Mouse (Mus musculus): Measurements from ENCODE around the gene Adam1b. TPM values are rescaled to one million over a fixed set of nuclear protein-coding genes. Genes with fewer than 3 reads are reported as not detected.

The Adam1b gene
- polyA plus RNA-seq (2014; fragmentation: Illumina TruSeq; extraction: RNeasy Lipid Tissue Mini Kit (QIAGEN cat#74804); ENCODE audit: low read depth, low replicate concordance), result 70.9 TPM

GRCm38 (mm10) chr5:121503231-121503630, at the start of gene Adam1b:
Gene Adam1b (minus strand): TSS chr5:121503435.

GRCm38 (mm10) chr5:121545793-121546529, 42.7 kb upstream of the Adam1b start, which contains the start of gene Mapkapk5:
Gene Mapkapk5 (minus strand): TSS chr5:121545905.

DNA sequence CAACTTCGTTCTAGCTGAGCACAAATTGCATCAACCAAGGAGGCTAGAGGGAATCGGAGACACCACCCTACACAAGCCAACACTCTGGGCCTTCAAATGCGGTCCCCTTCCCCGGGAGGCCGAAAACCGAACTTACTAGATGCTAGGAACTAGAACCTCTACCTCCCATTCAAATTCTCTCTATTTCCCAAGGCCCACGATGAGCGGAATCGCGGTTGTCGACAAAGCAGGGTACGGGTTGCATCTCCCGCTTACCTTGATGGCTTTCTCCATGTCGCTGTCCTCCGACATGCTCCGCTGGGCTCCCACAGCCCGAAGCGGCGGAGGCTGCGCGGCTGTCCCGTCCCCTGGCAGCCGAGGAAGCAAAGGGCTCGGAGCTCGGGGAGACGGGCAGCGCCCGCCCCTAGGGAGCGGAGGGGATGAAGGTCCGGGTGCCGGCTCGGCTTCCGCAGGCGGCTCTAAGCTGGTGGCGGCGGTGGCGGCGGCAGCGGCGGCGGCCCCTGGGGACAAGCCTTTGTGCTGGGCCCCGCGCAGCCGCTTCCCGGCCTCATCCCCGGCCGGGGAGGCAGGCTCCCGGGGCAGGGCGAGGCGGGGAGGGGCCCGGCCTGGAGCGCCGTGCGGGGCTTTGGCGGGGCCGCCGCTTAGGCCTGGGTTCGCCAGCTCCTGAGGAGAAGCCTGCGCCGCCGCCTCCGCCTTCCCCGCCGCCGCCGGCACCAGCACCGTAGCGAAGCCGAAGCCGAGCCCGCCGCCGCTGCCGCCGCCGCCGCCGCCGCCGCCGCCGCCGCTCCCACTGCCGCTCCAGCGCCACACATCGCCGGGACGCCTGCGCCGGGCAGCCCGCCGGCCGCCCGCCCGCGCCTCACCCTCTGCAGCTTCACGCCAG, 41.9 kb upstream of the Adam1b start, which contains the start of the genes Adam1a and Gm42878:
Adam1a (minus strand) TSS at position 573 of the 883 bp plus-strand sequence.
Gm42878 (minus strand) TSS at position 573 of the 883 bp plus-strand sequence.

GRCm38 (mm10) chr5:121452026-121452869, 51.0 kb downstream of the Adam1b start, which contains the start of gene Erp29:
Gene Erp29 (minus strand): TSS chr5:121452506.

GRCm38 (mm10) chr5:121451644-121452025, 51.6 kb downstream of the Adam1b start, which contains the start of gene Tmem116:
Gene Tmem116 (plus strand): TSS chr5:121451893.

Other genes starting within 250 kb of the Adam1b start
- 125 TPM for gene Trafd1, start 117.8 kb downstream of the Adam1b start, polyA plus RNA-seq (2014; fragmentation: Illumina TruSeq; extraction: RNeasy Lipid Tissue Mini Kit (QIAGEN cat#74804); ENCODE audit: low read depth, low replicate concordance)
- gene Naa25, start 105.5 kb downstream of the Adam1b start, polyA plus RNA-seq (2014; fragmentation: Illumina TruSeq; extraction: RNeasy Lipid Tissue Mini Kit (QIAGEN cat#74804); ENCODE audit: low read depth, low replicate concordance), result 57.2 TPM
- gene Tmem116, start 51.5 kb downstream of the Adam1b start, polyA plus RNA-seq (2014; fragmentation: Illumina TruSeq; extraction: RNeasy Lipid Tissue Mini Kit (QIAGEN cat#74804); ENCODE audit: low read depth, low replicate concordance), result 8.0 TPM
- gene Erp29, start 50.9 kb downstream of the Adam1b start, polyA plus RNA-seq (2014; fragmentation: Illumina TruSeq; extraction: RNeasy Lipid Tissue Mini Kit (QIAGEN cat#74804); ENCODE audit: low read depth, low replicate concordance), result 28.9 TPM
- gene Adam1a, start 42.0 kb upstream of the Adam1b start, polyA plus RNA-seq (2014; fragmentation: Illumina TruSeq; extraction: RNeasy Lipid Tissue Mini Kit (QIAGEN cat#74804); ENCODE audit: low read depth, low replicate concordance), result 81.2 TPM
- not detected for gene Gm42878, start 42.0 kb upstream of the Adam1b start, polyA plus RNA-seq (2014; fragmentation: Illumina TruSeq; extraction: RNeasy Lipid Tissue Mini Kit (QIAGEN cat#74804); ENCODE audit: low read depth, low replicate concordance)
- gene Mapkapk5, start 42.5 kb upstream of the Adam1b start, polyA plus RNA-seq (2014; fragmentation: Illumina TruSeq; extraction: RNeasy Lipid Tissue Mini Kit (QIAGEN cat#74804); ENCODE audit: low read depth, low replicate concordance), result 55.1 TPM
- gene Aldh2, start 90.4 kb upstream of the Adam1b start, polyA plus RNA-seq (2014; fragmentation: Illumina TruSeq; extraction: RNeasy Lipid Tissue Mini Kit (QIAGEN cat#74804); ENCODE audit: low read depth, low replicate concordance), result 6.5 TPM
- 2.1 TPM for gene Acad12, start 115.5 kb upstream of the Adam1b start, polyA plus RNA-seq (2014; fragmentation: Illumina TruSeq; extraction: RNeasy Lipid Tissue Mini Kit (QIAGEN cat#74804); ENCODE audit: low read depth, low replicate concordance)
- gene Acad10, start 157.1 kb upstream of the Adam1b start, polyA plus RNA-seq (2014; fragmentation: Illumina TruSeq; extraction: RNeasy Lipid Tissue Mini Kit (QIAGEN cat#74804); ENCODE audit: low read depth, low replicate concordance), result 0.64 TPM
- 109 TPM for gene Brap, start 157.1 kb upstream of the Adam1b start, polyA plus RNA-seq (2014; fragmentation: Illumina TruSeq; extraction: RNeasy Lipid Tissue Mini Kit (QIAGEN cat#74804); ENCODE audit: low read depth, low replicate concordance)
- 247 TPM for gene Atxn2, start 207.9 kb upstream of the Adam1b start, polyA plus RNA-seq (2014; fragmentation: Illumina TruSeq; extraction: RNeasy Lipid Tissue Mini Kit (QIAGEN cat#74804); ENCODE audit: low read depth, low replicate concordance)

All from testis, adult 10 weeks (tissue).